Mouse (Mus musculus) forebrain, postnatal 0 days (tissue): ENCODE data around the gene Btbd3. TPM values are rescaled to one million over a fixed set of nuclear protein-coding genes. Genes with fewer than 3 reads are reported as not detected.
A peak's percentile ranks its signal among the peaks of the same experiment; 100 is the strongest.

Source experiments
- ATAC-seq: fragments of 200-750 bp; cut with Nextera tagmentation; 2 replicates; pipeline ENCODE4 v1.8.0; 2017; ENCODE audit warnings: mild to moderate bottlenecking, moderate library complexity
- DNase-seq: peaks from one replicate; pipeline ENCODE4 v3.0.0-alpha.2; 2015
- H3K27ac ChIP-seq: fragments of 300-500 bp; sonication (generic); 2 replicates; pipeline ENCODE4 v1.5.1; 2014; ENCODE audit warnings: low read depth, mild to moderate bottlenecking, antibody characterized with exemption, low read length, moderate library complexity, mixed read lengths
- H3K27me3 ChIP-seq: fragments of 300-500 bp; sonication (generic); 2 replicates; pipeline ENCODE4 v1.6.1; 2014; ENCODE audit warnings: mild to moderate bottlenecking, low read length, mixed read lengths; ENCODE audit not compliant: insufficient read depth
- H3K36me3 ChIP-seq: fragments of 300-500 bp; sonication (generic); 2 replicates; pipeline ENCODE4 v1.6.1; 2014; ENCODE audit warnings: mild to moderate bottlenecking, moderate library complexity; ENCODE audit not compliant: insufficient read depth
- H3K4me1 ChIP-seq: fragments of 300-500 bp; sonication (generic); 2 replicates; pipeline ENCODE4 v1.6.1; 2014; ENCODE audit warnings: antibody characterized with exemption; ENCODE audit not compliant: insufficient read depth
- H3K4me2 ChIP-seq: fragments of 300-500 bp; sonication (generic); 2 replicates; pipeline ENCODE4 v1.6.1; 2014; ENCODE audit warnings: low read depth, mild to moderate bottlenecking, moderate library complexity
- H3K4me3 ChIP-seq: fragments of 300-500 bp; sonication (generic); 2 replicates; pipeline ENCODE4 v1.5.1; 2014; ENCODE audit warnings: low read depth, low read length, mixed read lengths
- H3K9ac ChIP-seq: fragments of 300-500 bp; sonication (generic); 2 replicates; pipeline ENCODE4 v1.6.1; 2014; ENCODE audit warnings: mild to moderate bottlenecking
- H3K9me3 ChIP-seq: fragments of 300-500 bp; sonication (generic); 2 replicates; pipeline ENCODE4 v1.6.1; 2016; ENCODE audit warnings: low read length
- CTCF ChIP-seq: sonication (generic); IDR thresholded peaks from 2 replicates; pipeline ENCODE4 v1.5.1; 2016; ENCODE audit warnings: antibody characterized with exemption, control low read depth, low read depth
- WGBS: fragments of 180-500 bp; shearing (Covaris S2); extraction: QIAGEN DNeasy Blood & Tissue Kit; methylation state at CpG from one replicate; pipeline ENCODE4 v1.1.7; 2014; 5-methylcytosine and 5-hydroxymethylcytosine counted together
- polyA plus RNA-seq: library from polyadenylated mRNA; unstranded; fragments of >200 nt; fragmentation: Nextera tagmentation; extraction: Ambion mirVana; gene quantifications from 2 replicates; pipeline ENCODE4 v1.2.1, GENCODE M21; 2015
- total RNA-seq: library from RNA; depleted of rRNA; stranded (reverse); fragments of >200 nt; gene quantifications from 2 replicates; pipeline ENCODE4 v1.2.3, GENCODE M21; 2014

Btbd3 gene
- total and polyA plus RNA-seq, 2 experiments from 2014 or later = 33.8 to 64.9 TPM

DNA sequence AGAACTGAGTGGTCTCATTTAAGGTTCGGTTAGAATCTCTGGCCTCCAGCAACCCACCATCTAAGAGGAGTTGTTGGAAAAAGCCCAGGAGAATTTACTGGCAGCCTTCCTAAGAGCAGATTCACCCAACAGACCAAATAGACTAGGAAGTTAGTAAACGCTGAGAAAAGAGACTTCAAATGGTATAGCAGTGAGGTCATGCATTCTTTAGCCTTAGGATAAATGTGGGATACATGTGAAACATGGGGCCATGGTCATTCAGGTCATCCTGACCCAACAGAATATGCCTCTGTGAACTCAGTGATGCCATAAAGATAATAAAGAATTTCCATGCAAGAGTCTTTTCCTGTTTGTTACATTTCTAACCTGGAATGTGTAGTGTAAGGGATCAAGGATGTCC, 8.4 kb upstream of the Btbd3 start:
- Histone ChIP-seq H3K27ac (no peak overlapping the region), H3K4me3 (no peak overlapping the region), H3K36me3 (no peaks in the 10 kb centered on the region), H3K9ac (no peak overlapping the region), H3K9me3 (no peaks in the 10 kb centered on the region), H3K27me3 (no peaks in the 10 kb centered on the region), H3K4me2 (no peak overlapping the region), H3K4me1 (no peaks in the 10 kb centered on the region)
- 49% methylated on average over 2 of the region's 2 CpGs for WGBS
- no peak for TF ChIP-seq CTCF
- DNase-seq = no peak
- no peak for ATAC-seq

DNA sequence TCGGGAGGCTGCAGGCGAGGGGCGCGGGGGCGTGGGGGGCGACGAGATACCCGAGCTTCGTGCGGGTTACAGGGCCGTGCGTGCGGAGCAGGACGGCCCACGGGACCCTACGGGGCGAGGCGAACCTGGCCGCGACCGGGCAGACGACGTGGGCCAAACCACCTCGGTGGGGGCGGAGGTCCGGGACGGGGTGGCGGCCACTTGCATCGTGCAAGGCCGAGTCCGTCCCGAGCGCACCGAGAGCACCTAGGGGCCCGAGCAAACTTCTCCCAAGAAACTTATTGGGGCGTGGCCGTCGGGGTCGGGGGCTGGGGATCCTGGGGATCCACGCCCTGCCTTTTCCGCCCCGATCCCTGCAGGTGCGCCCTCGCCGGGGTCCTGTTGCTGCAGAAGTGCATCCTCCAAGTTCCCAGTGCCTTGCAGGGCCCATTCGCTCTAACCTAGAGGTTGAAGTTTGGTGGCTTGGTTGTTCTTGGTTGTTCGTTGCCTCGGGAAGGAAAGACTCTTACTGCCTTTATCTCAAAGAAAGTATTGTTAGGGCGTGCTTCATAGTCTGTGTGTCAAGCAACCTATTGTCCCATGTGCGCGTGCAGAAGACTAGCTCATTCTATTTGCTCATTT, 596 bp downstream of the Btbd3 start:
- no peaks in the 10 kb centered on the region for H3K9me3 ChIP-seq
- peak overlapping the region; percentile 69 for H3K9ac ChIP-seq
- DNase-seq (no peak), ATAC-seq (no peak)
- H3K27me3 ChIP-seq = no peaks in the 10 kb centered on the region
- no peak for TF ChIP-seq CTCF
- peak overlapping the region; percentile 66 for H3K4me3 ChIP-seq
- peak overlapping the region; percentile 74 for H3K4me2 ChIP-seq
- 4% methylated on average over 48 of the region's 51 CpGs for WGBS
- 0 out of 2 replicates have a peak, but pooled peaks cover 17% of the 10 kb centered on the region for H3K4me1 ChIP-seq
- no peaks in the 10 kb centered on the region for H3K36me3 ChIP-seq
- peak overlapping the region; percentile 74 for H3K27ac ChIP-seq

DNA sequence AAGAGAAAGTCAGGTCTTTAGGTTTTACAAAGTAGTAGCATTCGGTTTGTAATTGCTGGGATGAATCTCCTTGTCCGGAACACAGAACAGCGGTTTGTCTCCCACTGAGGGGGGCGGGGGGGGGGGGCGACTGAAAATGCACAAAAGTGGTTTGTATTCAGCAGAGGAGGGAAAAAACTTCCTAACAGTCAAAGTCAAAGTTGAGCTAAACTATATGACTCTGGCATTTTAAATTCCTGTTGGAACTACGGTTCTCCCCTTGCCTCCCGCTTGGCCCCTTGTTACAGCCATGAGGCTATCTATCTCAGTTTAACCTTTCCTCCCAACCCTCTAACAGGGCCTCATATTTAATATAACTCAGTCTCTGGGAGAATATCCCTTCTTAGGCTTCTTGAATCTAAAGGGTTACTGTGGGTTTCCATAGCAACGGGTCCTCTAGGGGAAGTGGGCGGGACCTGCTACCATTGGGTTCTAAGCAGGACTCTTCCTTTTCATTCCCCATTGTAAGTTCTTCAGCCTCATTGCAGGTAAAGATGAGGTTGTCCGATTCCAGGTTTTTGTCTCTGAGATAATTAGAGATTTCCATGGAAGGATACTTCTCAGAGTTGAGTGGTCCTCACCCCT, 1.4 kb downstream of the Btbd3 start:
- no peaks in the 10 kb centered on the region for H3K27me3 ChIP-seq
- DNase-seq = peak; percentile 75
- TF ChIP-seq CTCF = no peak
- peak overlapping the region; percentile 74 for H3K4me2 ChIP-seq
- H3K9ac ChIP-seq = peak overlapping the region; percentile 69
- no peak overlapping the region for H3K27ac ChIP-seq
- WGBS = 2% methylated on average over 10 of the region's 10 CpGs
- ATAC-seq = no peak
- no peaks in the 10 kb centered on the region for H3K36me3 ChIP-seq
- H3K9me3 ChIP-seq = no peaks in the 10 kb centered on the region
- H3K4me1 ChIP-seq = 0 out of 2 replicates have a peak, but pooled peaks cover 17% of the 10 kb centered on the region
- peak overlapping the region; percentile 66 for H3K4me3 ChIP-seq

DNA sequence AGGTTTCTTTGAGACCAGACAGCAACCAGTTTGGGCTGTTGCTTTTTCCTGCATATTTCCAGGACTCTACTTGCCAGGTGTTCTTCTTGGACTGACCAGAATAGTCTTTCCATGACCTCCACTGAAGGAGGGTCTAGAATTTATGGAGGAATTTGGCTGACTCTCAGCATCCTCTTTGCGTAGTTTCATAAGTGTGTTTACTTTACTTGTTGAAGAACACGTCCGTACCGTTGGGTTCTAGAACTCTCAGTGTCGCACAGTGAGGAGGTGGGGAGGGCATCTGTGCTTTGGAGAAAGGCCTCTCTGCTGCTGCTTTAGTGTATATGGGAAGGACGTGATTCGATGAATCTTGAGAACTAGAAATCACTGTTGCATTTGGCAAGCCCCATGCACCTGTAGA, 4.8 kb downstream of the Btbd3 start:
- Histone ChIP-seq H3K4me2 (no peak overlapping the region), H3K9me3 (no peaks in the 10 kb centered on the region), H3K4me3 (no peak overlapping the region), H3K27me3 (no peaks in the 10 kb centered on the region), H3K9ac (no peak overlapping the region), H3K27ac (no peak overlapping the region), H3K36me3 (no peaks in the 10 kb centered on the region), H3K4me1 (0 out of 2 replicates have a peak, but pooled peaks cover 17% of the 10 kb centered on the region)
- DNase-seq (no peak), ATAC-seq (no peak)
- WGBS = 90% methylated on average over 7 of the region's 7 CpGs
- TF ChIP-seq CTCF = no peak

DNA sequence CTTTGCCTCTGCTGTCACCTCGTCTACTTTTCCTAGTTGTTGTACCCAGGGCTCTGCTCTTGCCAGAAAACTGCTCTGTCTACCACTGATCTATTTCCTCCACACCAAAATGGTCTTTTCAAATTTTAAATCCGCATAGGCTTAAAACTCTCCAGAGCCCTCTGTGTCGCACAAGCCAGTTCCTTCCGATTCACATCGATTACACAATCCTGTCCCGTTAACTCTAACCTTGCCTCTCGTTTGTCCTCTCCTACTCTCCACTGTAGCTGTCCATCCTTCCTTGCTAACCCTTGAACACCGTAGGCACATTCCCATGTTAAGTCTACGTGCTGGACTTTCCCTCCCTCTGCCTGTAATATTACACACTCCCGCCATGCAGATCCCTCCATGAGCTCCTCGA, 6.5 kb downstream of the Btbd3 start:
- Histone ChIP-seq H3K36me3 (no peaks in the 10 kb centered on the region), H3K27me3 (no peaks in the 10 kb centered on the region), H3K4me2 (no peak overlapping the region), H3K9me3 (no peaks in the 10 kb centered on the region), H3K4me1 (0 out of 2 replicates have a peak, but pooled peaks cover 12% of the 10 kb centered on the region), H3K4me3 (no peak overlapping the region), H3K27ac (no peak overlapping the region), H3K9ac (no peak overlapping the region)
- TF ChIP-seq CTCF = no peak
- 87% methylated on average over 11 of the region's 11 CpGs for WGBS
- ATAC-seq (no peak), DNase-seq (no peak)

DNA sequence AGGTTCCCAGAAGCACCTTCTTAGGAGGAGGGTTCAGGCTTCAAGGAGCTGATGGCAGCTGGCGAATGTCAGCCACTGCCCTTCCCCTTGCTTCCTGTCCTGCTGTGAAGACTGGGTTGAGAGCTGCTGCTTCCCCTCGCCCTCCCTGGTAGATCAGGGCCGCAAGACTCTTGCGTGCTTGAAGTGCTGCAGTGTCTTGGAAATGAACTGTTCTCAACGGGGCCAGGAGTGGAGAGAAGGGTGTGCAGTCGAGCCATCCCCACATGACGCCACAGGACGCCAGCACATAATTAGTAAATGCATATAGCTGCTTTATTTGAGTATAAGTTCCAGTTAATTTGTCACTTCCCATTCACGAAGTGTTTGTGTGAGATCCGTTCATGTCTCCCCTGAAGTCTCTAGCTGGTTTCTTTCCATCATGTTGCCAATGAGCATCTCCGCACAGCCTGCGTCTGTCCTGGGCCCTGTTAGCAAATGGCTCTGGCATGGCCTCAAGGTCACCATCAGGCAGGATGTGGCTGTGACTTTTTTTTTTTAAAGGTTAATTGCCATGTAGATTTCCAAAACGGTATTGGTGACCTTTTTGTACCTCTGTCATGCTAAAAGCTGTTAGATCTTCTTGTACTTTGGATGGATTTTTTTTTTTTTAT, 9.1 kb downstream of the Btbd3 start:
- no peak for DNase-seq
- no peak overlapping the region for H3K27ac ChIP-seq

DNA sequence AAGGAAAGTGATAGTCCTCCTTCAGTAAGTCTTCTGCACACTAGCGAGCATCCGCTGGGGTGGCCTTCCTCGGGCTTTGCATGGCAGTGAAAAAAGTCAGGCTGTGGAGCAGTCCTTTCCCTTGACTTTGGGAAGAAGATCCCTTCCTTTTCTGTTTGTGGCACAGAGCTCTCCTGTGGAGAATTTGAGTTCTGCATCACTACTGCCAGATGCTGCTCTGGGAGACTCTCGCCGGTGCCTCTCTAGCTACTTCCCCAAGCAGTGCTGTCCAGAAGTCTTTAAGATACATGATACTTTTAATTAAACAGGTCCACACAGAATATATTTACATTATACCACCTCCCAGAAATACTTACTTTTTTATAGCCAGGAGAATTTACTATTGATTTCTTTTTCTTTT, 10.3 kb downstream of the Btbd3 start:
- ATAC-seq (no peak), DNase-seq (no peak)
- no peak overlapping the region for H3K4me2 ChIP-seq
- H3K4me1 ChIP-seq = no peaks in the 10 kb centered on the region
- H3K9ac ChIP-seq = no peak overlapping the region
- no peak overlapping the region for H3K4me3 ChIP-seq
- H3K27ac ChIP-seq = no peak overlapping the region
- WGBS = 71% methylated on average over 5 of the region's 5 CpGs
- no peaks in the 10 kb centered on the region for H3K9me3 ChIP-seq
- H3K36me3 ChIP-seq = no peaks in the 10 kb centered on the region
- no peak for TF ChIP-seq CTCF
- no peaks in the 10 kb centered on the region for H3K27me3 ChIP-seq

More for the DNA sequence above, 9.1 kb downstream of the Btbd3 start:
- Histone ChIP-seq H3K4me2 (no peak overlapping the region), H3K9me3 (no peaks in the 10 kb centered on the region), H3K36me3 (no peaks in the 10 kb centered on the region), H3K4me1 (0 out of 2 replicates have a peak, but pooled peaks cover 6% of the 10 kb centered on the region), H3K27me3 (no peaks in the 10 kb centered on the region), H3K4me3 (no peak overlapping the region), H3K9ac (no peak overlapping the region)
- ATAC-seq = no peak
- no peak for TF ChIP-seq CTCF
- WGBS = 43% methylated on average over 13 of the region's 13 CpGs
